Mouse (Mus musculus) left cerebral cortex, adult 18-20 months (tissue): ENCODE data around the gene Ipcef1. TPM values are rescaled to one million over a fixed set of nuclear protein-coding genes. Genes with fewer than 3 reads are reported as not detected.
"Not testable (repeated sequence)": the region's sequence is repeated elsewhere in the genome, so short reads cannot be mapped to it uniquely, and the experiment has no call there.

Source experiments
- DNase-seq, 2 experiments: peaks; one replicate each; pipeline ENCODE4 v3.0.0; 2021 to 2022; ENCODE audit warnings: low spot score in 2 of 2, mixed read lengths in 1 of 2
- total RNA-seq, 2 experiments: library from RNA; stranded (reverse); gene quantifications; 2 replicates each; pipeline ENCODE4 v1.2.3; 2021

Gene Ipcef1
- total RNA-seq, 2 experiments from 2014 or later: 95.5 to 103 TPM

- DNase-seq: no peak
Measured at GRCm38 (mm10) chr10:7041032-7041431, 11.2 kb downstream of the Ipcef1 start.

GRCm38 (mm10) chr10:7037194-7037593 lies 15.1 kb downstream of the Ipcef1 start:
- no peak for DNase-seq

GRCm38 (mm10) chr10:7035547-7035946 lies 16.7 kb downstream of the Ipcef1 start:
- DNase-seq: no peak

- DNase-seq: no peak
Measured at GRCm38 (mm10) chr10:7033459-7033858, 18.8 kb downstream of the Ipcef1 start.

GRCm38 (mm10) chr10:7025028-7025427 lies 27.2 kb downstream of the Ipcef1 start:
- no peak for DNase-seq

- no peak for DNase-seq
Measured at GRCm38 (mm10) chr10:7020551-7020950, 31.7 kb downstream of the Ipcef1 start.

- no peak for DNase-seq
Measured at GRCm38 (mm10) chr10:7019781-7020386, 32.4 kb downstream of the Ipcef1 start.

- no peak for DNase-seq
Measured at GRCm38 (mm10) chr10:7015199-7015598, 37.1 kb downstream of the Ipcef1 start.

GRCm38 (mm10) chr10:7010543-7010942 lies 41.7 kb downstream of the Ipcef1 start:
- no peak for DNase-seq

- DNase-seq: no peak
Measured at GRCm38 (mm10) chr10:7004980-7005538, 47.2 kb downstream of the Ipcef1 start.

- not testable (repeated sequence) for DNase-seq
Measured at GRCm38 (mm10) chr10:7003898-7004297, 48.4 kb downstream of the Ipcef1 start.

- no peak for DNase-seq
Measured at GRCm38 (mm10) chr10:6999355-6999754, 52.9 kb downstream of the Ipcef1 start.

GRCm38 (mm10) chr10:6998576-6999250 lies 53.6 kb downstream of the Ipcef1 start:
- DNase-seq: no peak

GRCm38 (mm10) chr10:6996895-6997294 lies 55.4 kb downstream of the Ipcef1 start:
- DNase-seq: no peak

- no peak for DNase-seq
Measured at GRCm38 (mm10) chr10:6988555-6988954, 63.7 kb downstream of the Ipcef1 start.

GRCm38 (mm10) chr10:6987399-6988098 lies 64.7 kb downstream of the Ipcef1 start:
- DNase-seq: no peak

- DNase-seq: no peak
Measured at GRCm38 (mm10) chr10:6986246-6986645, 66.0 kb downstream of the Ipcef1 start.

- DNase-seq: no peak
Measured at GRCm38 (mm10) chr10:6983431-6983830, 68.8 kb downstream of the Ipcef1 start.

GRCm38 (mm10) chr10:6982751-6983151 lies 69.5 kb downstream of the Ipcef1 start:
- no peak for DNase-seq

GRCm38 (mm10) chr10:6980236-6980635 lies 72.0 kb downstream of the Ipcef1 start:
- peak in 1 of 2 experiments; percentile 25 for DNase-seq

GRCm38 (mm10) chr10:6979789-6980188 lies 72.5 kb downstream of the Ipcef1 start:
- no peak for DNase-seq

GRCm38 (mm10) chr10:6979216-6979615 lies 73.1 kb downstream of the Ipcef1 start:
- DNase-seq: no peak
